Mouse (Mus musculus) layer of hippocampus, postnatal 10 days (tissue): ENCODE results near the gene Amigo2. TPM values are rescaled to one million over a fixed set of nuclear protein-coding genes. Genes with fewer than 3 reads are reported as not detected.
"Not testable (repeated sequence)": the region's sequence is repeated elsewhere in the genome, so short reads cannot be mapped to it uniquely, and the experiment has no call there.

ENCODE experiments used
- DNase-seq, 2 experiments: peaks; one replicate each; pipeline ENCODE4 v3.0.0; 2021; ENCODE audit warnings: low spot score in 2 of 2
- total RNA-seq, 2 experiments: library from RNA; stranded (reverse); gene quantifications; 2 replicates each; pipeline ENCODE4 v1.2.3; 2021

The Amigo2 gene
- total RNA-seq, 2 experiments from 2014 or later, result 14.9 to 15.6 TPM

DNA sequence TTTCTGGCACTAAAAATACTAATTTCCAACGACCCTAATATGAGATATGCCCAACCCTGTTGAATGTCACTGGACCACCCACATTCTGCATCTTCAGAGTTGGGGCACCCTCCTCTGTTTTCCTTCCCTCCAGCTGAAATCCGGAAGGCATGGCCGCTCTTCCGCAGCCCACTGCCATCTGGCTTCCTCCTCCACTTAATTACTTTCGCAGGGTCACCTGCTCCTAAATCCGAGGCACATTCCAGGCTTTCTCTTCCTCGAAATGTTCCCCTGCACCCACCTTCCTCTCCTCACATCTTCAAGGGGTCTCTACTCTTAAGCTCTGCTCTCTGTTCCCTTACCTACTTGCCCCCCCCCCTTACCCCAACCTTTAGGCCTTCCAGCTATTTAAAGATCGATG is 23.1 kb downstream of the Amigo2 start:
- DNase-seq, result no peak

DNA sequence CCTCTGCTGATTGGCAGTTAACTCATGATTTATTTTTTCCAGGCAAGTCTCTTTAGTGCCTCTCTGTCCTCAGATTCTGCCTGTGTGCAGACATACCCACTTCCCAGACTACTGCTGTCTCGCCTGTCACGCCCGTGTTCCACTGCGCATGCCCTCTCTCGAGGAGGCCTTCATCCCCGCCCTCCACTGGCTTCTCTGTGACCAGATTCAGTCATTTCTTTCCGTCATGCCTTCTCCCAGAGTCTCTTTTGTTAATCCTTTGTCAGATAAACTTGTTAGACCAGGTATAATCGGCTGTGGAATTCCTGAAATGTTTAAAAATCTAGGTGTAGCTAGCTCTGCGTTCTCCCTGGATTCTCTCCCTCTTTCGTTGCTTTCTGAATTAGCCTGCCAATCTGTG is 23.7 kb downstream of the Amigo2 start:
- no peak for DNase-seq

DNA sequence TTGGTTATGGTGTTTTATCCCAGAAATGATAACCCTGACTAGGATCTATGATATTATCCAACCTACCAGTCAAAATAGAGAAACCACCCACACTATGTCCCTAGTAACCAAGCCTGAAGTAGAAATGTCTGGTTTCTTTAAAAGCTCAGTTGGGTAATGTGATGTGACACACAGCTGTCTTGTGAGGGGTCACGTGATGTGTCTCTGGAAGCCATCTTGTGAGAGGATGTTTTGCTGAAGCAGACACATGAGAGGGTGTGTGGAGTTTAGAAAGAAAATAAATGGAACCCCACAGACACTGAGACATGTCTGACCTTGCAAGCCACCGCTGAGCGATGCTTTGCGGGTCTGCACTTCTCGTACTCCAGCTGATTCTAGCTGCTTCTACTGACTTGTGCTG is 30.2 kb downstream of the Amigo2 start:
- no peak for DNase-seq

DNA sequence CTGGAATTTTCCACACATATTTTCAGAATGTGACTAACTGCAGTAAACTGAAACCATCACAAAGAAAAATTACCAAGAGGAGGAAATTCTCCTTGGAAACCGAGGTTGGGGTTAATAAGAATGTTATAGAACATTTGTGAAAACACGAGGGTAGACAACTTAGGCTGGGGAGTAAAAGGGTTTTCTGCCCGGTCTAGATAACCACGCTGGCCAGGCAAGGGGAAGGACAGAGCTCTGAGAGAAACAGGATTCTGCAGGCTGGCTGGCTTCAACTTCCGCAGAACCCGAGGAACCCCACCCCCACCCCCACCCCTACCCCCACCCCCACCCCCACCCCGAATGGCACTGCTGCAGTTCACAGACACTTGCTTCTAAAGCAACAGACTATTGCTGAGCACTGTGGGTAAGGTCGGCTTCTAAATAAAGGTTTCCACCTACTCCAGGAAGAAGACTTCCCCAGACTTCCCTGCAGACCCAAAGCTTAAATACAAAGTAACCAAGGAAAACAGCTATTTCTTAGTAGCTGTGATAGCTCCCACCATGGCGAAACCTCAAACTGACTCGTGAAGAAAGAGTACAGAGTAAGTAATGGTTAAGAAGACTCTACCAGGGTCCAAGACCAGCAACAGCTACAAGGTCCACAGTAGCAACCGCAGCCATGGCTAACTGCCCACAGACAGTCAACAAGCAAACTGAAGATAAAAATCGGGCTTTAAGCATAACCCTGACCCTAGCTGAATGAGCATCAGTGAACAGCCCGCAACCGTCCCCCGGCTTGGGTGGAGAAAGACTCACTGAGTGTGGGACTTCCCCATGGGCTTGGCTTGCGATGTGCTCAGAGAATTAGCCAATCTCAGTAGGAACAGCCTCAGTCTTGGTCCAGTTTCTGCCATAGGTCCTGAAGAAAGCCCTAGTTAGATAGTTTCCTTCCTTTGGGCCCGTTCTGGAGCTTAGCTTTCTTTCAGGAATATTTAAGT is 34.3 kb downstream of the Amigo2 start:
- no peak for DNase-seq

DNA sequence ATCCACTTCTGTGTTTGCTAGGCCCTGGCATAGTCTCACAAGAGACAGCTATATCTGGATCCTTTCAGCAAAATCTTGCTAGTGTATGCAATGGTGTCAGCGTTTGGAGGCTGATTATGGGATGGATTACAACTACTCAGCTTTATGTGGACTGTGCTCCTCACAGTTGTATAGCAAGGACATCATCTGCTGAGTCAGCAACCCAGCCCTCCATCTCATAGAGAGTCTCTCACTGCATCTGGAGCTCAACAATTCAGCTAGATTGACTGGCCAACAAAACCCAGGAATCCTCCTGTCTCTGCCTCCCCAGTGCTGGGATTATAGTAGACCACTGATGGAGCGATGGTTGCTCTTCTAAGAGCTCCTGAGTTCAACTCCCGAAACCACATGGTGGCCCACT is 37.3 kb downstream of the Amigo2 start:
- not testable (repeated sequence) for DNase-seq

DNA sequence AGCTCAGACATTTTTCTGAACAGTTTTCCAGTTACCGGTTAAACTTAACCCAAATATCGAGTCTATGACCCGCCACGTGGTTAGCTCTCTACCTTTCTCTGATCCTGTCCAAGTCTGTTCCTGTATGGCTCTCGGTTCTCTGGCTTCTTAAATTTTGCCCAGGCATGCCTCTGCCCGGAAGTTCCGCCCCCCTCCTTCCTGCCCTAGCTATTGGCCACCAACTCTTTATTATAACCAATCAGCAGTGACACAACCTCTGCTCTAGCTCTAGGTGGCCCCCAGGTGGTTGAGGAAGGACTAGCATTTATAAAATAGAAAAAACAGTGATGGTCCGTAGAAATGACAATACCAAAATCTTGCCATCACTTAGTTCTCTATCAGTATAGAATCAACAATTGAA is 40.6 kb downstream of the Amigo2 start:
- no peak for DNase-seq

DNA sequence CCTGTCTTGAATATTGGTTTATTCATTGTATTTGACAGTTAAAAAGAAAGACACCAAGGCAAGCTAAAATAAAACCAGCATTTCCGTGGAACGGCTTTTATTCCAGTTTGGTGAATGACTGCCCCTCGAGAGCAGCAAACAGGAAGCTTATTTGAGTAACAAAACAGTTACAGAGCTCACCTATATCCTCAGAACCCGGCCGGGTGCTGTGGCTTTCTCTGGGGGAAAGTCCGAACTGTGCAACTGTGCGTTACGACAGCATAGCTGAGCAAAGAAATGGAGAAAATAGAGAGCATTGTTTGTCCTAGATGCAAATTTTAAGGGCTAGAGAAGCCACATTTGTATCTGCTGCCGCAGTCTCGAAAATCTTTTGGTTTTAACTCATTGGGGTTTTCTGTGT is 41.3 kb downstream of the Amigo2 start:
- no peak for DNase-seq

DNA sequence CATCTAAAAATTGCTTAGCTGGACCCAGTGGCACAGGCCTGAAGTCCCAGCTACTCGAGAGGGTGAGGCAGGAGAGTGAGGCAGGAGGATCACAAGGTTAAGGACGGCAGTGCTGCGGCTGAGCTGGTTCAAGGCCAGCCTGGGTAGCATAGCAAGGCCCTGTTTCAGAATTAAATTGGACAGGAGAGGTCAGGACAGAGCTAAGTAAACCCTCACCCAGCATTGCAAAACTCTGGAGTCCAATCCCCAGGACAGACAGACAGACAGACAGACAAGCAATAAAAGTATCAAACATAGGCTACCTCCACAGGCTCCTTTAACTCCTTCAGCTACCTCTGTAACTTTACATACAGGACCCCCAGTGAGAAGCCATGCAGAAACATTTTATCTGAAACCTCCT is 42.2 kb downstream of the Amigo2 start:
- DNase-seq, result no peak

DNA sequence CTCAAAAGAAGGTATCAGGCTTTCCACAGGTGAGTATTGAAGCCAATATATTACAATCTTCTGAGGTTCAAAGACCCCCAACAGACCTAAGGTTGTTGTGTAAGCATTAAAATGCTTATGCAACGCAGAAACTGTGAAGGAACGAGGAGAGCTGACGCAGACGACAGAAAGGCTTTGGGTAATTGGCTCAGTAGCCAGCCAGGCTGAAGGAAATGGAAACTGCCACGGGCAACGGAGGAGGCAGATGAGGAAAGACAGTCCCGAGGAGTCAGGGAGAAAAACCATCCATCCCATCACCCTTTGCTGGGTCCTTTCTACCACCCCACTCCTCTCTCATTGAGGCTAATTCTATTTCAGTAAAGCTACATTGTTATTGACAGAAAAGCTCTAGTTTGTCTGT is 50.4 kb downstream of the Amigo2 start:
- no peak for DNase-seq

DNA sequence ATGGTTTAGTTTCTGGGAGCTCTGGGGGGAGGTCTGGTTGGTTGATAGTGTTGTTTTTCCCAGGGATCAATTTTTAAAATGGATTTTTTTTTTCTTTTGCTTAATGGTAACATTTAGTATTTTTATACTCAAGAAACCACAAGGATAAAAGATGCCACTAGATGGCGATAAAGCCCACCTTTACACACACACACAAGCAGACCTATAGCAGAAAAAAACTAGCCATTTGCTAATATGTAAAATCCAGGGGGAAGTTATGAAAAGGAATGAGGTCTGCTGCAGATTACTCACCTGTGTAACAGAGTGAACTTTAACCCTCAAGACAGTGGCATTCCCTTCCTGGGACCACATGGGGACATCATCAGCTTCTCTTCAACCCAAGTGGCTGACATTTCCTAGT is 51.5 kb downstream of the Amigo2 start:
- DNase-seq, result peak; percentile 28 to 52

Other genes with a start within 250 kb of the Amigo2 start
- gene Slc38a4, start 191.3 kb downstream of the Amigo2 start, total RNA-seq, result 1 to 10 TPM; 1.3 TPM
- 1 to 10 TPM; 5.7 to 9.5 TPM for gene Pced1b, start 180 bp downstream of the Amigo2 start, total RNA-seq